Mouse (Mus musculus) left cerebral cortex, adult 8-10 months (tissue): ENCODE data around the gene Tcf7l1. TPM values are rescaled to one million over a fixed set of nuclear protein-coding genes. Genes with fewer than 3 reads are reported as not detected.

ENCODE experiments used
- DNase-seq, 2 experiments: peaks; one replicate each; pipeline ENCODE4 v3.0.0; 2022; ENCODE audit warnings: low spot score in 2 of 2
- total RNA-seq, 4 experiments: library from RNA; stranded (reverse); gene quantifications; 2 replicates each; pipeline ENCODE4 v1.2.4; 2022

Gene Tcf7l1
- total RNA-seq, 4 experiments from 2014 or later: 3.1 to 4.6 (median 4.1) TPM

DNA sequence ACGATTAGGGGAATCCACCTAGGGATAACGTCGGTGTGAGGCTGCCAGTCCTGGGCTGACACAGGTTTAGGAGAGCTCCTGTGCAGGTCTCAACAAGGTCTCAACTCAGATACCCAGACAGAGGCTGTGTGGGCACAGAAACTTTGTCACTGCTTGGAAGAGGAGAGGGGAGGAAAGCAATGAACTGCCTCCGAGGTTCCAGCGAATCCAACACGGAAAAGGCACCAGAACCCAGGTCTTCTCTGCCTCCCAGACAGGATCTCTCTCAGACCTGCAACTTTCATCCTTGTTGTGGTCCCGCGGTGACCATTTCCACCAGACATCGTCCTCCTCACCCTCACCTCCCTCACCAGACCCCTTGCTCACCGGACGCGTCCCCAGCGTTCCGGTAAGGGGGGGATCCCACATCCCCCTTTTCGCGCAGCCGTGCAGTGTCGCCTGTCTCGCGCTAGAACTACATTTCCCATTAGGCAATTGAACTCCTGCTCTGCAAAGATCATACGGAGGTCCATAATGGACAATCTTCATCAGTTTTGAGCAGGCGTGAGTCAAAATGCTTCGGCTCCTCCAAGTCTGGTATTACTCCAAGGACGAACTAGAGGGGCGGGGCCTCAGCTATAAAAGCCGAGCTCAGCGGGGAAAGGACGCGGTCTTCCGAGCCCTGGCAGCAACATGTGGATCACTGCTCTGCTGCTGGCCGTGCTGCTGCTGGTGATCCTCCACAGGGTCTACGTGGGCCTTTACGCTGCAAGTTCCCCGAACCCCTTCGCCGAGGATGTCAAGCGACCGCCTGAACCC lies 190.9 kb downstream of the Tcf7l1 start, which contains the start of the genes Elmod3 and Retsat:
TSS of gene Elmod3 (minus strand) at position 458 of the 798 bp plus-strand sequence.
TSS of gene Retsat (plus strand) at position 520 of the 798 bp plus-strand sequence.
- peak; percentile 73 to 93 for DNase-seq

DNA sequence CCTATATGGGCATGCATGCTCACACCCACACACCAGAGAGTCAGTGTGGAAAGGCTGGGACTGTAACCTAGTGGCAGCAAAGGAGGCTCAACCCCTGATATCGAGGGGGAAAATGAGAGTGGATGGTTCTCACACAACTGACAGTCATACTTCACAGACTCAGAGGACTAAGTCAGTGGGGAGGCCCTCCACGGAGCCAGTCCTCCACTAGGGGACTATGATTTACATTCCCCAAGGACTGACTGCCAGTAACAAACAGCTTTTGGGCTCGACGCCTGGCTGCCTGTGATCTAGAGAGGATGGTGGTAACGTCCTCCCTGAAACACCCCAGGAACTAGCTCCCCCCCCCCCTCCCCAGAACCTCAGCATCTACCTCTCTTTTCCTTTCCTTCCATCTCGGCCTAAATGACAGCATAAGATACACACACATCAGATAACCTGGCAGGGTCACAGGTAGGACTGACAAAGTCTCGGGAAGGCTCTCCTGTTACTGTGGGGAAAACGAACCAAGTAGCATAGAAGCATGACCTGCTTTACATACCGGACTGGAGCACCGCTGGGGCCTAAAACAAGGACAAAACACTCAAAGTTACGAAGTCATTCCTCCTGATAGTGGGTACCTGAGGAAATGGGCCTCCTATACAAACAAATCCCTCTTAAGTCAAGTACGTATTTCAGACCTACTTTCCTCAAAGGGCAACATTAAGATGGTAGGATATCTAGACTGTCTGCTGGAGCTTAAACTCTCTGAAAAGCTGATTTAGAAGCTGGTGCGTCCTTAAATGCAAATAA lies 191.8 kb downstream of the Tcf7l1 start:
- no peak for DNase-seq

DNA sequence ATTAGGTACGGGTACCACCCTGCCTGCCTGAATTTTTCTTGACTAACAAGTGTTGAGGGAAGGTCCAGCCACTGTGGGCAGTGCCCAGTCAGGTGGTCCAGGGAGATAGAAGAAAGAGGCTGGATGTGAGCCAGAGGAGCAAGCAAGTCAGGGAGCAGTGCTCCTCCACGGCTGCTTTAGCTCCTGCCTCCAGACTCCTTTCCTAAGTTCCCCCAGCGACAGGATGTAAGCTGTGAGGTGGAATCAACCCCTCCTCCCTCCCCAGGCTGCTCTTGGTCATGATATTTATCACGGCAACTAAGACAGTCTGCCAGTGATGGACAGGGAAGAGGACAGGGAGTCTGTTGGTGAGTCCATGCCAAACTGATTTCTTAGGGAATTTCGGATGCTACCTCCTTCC lies 195.1 kb downstream of the Tcf7l1 start:
- no peak for DNase-seq

DNA sequence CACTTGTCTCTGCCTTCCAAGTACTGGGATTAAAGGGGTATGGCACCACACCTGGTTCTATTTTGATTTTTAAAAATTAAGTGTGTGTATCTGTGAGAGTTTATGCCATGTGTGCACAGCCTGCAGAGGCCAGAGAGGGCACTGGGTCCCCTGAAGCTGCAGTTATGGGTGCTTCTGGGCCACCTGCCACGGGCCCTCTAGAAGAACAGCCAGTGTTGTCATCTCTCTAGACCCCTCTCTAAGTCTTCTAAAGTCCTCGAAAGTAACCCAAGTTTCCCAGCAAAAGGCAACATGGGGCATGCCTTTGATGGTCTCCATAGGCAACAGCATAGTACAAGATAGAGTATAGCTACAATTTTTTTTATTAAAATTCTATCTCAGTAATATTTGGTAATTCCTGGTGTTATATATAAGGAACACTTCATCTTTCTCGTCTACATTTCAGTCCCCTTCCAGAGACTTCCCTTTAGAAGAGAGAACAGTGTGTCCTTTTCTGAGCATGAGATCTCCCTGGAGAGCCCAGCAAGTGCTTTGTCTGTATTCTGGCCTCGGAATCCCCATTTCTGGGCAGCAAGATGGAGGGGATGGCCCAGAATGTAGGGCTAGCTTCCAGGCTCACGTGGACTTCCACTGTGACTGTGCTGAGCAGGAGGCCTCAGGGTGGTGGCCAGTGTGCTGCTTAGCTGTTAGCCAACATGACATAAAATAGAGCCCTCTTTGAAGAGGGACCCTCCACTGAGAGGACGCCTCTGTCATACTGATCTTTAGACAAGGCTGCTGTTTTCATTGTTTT lies 195.8 kb downstream of the Tcf7l1 start:
- no peak for DNase-seq

DNA sequence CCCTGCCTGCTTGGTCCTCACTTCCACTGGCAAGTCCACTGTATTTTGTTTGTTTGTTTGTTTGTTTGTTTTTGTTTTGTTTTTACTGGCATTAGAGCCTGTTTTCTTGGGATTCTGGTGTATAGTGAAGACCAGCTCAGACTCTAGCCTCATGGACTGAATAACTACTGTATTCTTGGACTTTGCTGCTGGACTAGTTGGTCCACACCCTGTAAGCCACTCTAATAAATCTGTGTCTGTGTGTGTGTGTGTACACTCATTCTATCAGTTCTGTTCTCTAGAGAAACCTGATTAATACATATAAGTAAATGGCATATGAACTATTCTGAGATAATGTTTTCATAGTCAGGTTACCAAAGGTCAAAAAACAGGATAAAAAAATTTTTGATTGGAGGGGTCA lies 198.9 kb downstream of the Tcf7l1 start:
- no peak for DNase-seq

DNA sequence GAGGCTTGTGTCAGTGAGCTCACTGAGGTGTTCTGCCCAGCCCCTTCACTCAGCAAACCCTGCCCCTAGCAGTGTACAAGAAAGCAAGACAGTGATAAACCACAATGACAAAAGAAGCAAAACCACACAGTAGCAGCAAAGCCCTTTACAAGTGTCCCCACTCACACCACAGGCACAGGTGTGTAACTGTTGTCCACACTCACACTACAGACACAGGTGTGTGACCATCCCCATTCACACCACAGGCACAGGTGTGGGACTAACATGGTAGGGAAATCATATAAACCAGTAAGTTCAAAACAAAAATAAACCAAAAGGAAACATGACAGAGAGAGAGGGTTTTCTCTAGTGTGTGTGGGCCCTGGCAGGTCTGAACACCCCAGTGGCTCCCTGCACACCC lies 200.7 kb downstream of the Tcf7l1 start:
- no peak for DNase-seq

DNA sequence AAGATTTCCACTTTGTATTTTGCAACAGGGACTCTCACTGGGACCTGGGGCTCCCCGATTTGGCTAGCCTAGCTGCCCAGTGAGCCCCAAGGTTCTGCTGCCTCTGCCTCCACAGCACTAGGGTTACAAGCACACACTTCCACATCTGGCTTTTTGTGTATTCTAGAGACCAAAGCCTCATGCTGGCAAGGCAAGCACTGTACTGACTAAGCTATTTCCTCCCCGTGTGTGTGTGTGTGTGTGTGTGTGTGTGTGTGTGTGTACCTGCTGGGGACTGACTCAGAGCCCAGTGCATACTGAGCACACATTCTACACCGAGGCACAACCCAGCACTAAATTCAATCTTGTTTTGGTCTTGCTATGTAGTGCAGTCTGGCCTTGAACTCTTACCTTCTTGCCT lies 202.4 kb downstream of the Tcf7l1 start:
- DNase-seq: no peak

DNA sequence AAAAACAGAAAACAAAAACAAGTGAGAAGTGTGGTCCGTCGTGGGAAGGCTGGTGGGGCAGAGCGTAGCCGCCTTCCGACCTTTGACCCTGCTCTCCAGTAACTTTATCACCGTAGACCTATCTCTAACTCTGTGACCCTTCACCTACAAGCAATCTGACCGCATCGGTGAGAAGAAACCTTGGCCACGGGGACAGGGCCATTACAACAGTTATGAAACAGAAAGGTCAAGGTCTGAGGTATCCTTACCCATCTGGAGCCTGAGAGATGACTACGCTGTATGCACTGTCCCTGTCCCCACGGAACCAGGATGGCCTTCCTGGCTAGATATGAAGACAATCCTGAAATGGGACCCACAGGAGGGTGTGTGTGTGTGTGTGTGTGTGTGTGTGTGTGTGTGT lies 204.9 kb downstream of the Tcf7l1 start:
- DNase-seq: no peak

DNA sequence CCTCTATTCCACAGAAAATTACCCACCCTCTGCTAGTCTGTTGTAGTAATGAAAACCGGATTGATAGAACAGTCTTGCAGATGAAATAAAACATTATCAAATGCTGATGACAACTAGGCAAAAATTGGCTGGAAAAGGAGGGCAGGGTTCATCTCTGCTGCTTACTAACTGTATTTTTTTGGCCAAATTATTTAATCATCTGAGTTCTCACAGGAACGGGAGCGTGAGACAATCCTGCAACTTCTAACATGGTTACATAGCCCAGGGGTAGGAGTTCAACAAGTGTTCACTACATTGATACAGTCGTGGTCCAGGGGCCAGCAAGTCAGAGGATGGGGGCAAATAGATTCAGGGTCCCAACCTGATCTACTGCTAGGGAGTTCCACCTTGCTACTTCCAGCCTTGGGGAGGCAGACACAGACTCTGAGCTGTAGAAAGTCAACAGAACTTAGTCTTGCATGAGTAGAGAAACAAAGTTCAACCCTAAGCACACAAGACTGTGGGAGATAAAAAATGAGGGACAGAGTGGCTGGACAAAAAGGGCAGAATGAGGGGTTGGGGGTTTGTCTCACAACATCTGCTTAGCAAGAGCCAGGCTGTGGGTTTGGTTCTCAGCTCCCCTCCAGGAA lies 205.7 kb downstream of the Tcf7l1 start:
- DNase-seq: no peak

DNA sequence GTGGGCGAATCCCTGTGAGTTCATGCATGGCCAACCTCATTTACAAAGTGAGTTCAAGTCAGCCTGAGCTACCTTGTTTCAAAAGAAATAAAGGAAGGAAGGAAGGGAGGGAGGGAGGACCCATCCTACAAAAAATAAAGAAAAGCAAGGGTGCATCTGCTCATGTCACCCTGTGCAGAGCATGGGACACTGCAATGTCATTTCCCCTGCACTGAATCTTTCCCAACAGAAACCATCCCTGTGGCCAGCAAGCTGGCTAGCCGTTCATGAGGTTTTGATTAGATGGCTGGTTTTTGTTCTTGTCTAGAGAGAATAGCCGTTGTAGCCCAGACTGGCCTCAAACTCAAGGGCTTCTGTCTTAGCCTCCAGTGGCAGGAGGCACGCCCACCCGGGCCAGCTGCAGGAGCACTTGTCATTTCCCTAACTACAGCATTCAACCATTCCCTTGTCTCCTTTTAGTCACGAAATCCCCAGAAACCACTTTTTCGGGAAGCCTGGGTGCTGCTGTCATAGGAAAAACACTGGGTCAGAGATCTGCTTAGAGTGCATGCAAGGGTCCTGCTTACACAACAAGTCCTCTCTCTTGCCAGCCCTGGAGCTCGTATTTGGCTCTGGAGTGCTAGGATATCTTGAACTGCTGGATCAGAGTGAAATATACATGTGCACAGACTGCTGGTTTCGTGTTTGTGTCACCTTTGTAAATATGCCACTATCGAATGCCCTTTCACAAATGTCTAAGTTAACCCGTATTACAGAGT lies 207.2 kb downstream of the Tcf7l1 start:
- no peak for DNase-seq

Other genes with a start within 250 kb of the Tcf7l1 start
- 10 to 100 TPM in 2 of 4 experiments, 1 to 10 TPM in 2; 2.9 to 16.9 (median 10.0) TPM for gene Capg, start 244.9 kb downstream of the Tcf7l1 start, total RNA-seq
- gene Elmod3, start 190.8 kb downstream of the Tcf7l1 start, total RNA-seq: 10 to 100 TPM; 21.1 to 26.4 (median 24.0) TPM
- 10 to 100 TPM; 66.8 to 72.4 (median 68.4) TPM for gene Retsat, start 190.8 kb downstream of the Tcf7l1 start, total RNA-seq
- 100 to 1,000 TPM in 2 of 4 experiments, 10 to 100 TPM in 2; 93.0 to 104 (median 99.0) TPM for gene Tgoln1, start 172.3 kb downstream of the Tcf7l1 start, total RNA-seq
- 10 to 100 TPM; 66.2 to 67.2 (median 67.1) TPM for gene Kcmf1, start 110.7 kb upstream of the Tcf7l1 start, total RNA-seq
- 100 to 1,000 TPM; 329 to 544 (median 431) TPM for gene Tmsb10, start 169.5 kb upstream of the Tcf7l1 start, total RNA-seq